Mouse (Mus musculus): ENCODE results near the gene Olfr166.
"Not testable (repeated sequence)": the region's sequence is repeated elsewhere in the genome, so short reads cannot be mapped to it uniquely, and the experiment has no call there.

Olfr166 gene

DNA sequence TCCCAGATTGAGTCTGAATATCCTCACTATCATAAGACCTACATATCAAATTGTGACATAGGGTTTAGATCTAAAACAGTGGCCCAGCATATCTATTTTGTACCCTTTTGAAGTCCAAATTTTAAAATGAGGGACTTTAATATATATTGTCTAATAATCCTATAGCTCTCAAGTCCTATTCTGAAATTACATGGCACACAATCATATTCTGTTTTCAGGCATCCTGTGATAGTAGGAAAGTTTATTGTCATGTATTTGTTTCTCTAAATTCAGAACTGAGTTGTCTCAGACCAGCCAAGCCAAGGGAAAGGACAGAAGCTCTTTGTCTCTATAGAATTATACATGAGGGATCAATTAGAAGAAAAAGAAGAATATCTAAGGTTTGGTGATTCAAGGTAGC, at the start of gene Olfr166:
Gene Olfr166 (plus strand): TSS at position 301 of the 400 bp plus-strand sequence.
- DNase-seq (ENCODE audit: low spot score) = no peak

DNA sequence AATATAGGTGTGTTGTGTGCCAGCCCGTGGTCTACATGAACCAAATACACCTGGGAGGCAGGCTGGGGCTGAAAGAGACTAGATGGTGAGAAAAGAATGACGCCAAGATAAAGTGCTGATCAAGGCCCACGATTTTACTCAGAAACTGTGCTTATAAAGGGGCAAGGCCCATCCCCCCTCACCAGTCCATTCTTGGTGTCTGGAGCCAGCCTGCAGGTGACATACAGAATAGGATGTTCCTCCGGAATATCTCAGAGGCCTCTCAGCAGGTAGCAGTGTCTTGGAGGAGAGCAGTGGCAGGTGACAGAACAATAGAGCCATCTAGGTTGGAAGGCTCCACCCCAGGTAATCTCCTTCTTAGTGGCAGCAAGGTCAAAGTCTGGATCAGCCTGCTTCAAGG, 24.8 kb upstream of the Olfr166 start:
- DNase-seq (ENCODE audit: low spot score) = not testable (repeated sequence)

DNA sequence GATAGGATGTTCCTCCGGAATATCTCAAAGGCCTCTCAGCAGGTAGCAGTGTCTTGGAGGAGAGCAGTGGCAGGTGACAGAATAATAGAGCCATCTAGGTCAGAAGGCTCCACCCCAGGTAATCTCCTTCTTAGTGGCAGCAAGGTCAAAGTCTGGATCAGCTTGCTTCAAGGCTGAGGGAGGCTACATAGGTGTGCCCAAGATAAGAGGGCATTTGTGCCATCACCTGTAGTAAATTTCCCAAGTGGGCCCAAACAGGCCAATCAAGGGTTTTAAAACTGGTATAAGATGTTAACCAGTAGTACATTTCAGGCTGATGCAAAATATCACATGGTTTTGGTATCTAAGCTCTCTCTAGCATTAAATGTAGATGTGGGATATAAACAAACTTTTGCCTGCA, 19.1 kb upstream of the Olfr166 start:
- DNase-seq (ENCODE audit: low spot score) = no peak

DNA sequence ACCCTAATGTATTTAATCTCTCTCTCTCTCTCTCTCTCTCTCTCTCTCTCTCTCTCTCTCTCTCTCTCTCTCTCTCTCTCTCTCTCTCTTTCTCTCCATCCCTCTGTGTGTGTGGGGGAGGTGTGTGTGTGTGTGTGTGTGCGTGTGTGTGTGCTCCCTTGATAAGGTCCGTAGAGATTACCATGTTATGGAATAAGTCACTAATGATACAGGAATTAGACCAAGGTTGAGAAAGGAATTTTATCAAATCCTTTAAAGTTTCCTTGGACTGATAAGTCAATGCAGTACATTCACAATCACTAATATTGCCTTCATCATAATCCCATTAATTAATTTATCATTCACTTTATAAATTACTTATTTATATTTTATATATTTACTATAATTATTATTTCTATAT, 38.7 kb downstream of the Olfr166 start, which contains the start of gene Olfr167:
Gene Olfr167 (minus strand): TSS at position 101 of the 400 bp plus-strand sequence.
- DNase-seq (ENCODE audit: low spot score) = no peak

DNA sequence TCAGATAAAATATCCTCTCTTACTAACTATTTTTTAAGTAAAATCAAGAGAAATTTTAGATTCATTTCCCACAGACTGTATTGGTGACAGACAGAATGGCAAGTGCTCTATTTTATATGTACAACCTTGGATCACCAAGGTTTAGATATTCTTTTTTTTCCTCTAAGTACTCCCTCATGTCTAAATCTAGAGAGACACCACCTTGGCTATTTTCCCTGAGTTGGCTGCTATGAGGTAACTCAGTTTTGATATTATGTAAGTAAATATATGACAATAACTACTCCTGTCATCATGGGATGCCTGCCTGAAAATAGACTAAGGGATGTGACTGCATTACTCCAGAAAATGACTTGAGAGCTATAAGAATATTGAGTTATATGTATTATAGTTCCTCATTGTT, 52.0 kb downstream of the Olfr166 start, which contains the start of gene Olfr168:
Gene Olfr168 (minus strand): TSS at position 101 of the 400 bp plus-strand sequence.
- no peak for DNase-seq (ENCODE audit: low spot score)

All from layer of hippocampus, adult 11-12 months (tissue).